Mouse (Mus musculus): ENCODE measurements around the gene Ube2l3. TPM values are rescaled to one million over a fixed set of nuclear protein-coding genes. Genes with fewer than 3 reads are reported as not detected.

Ube2l3 gene
- polyA plus RNA-seq, 1 experiment from 2014 or later = 332 TPM

DNA sequence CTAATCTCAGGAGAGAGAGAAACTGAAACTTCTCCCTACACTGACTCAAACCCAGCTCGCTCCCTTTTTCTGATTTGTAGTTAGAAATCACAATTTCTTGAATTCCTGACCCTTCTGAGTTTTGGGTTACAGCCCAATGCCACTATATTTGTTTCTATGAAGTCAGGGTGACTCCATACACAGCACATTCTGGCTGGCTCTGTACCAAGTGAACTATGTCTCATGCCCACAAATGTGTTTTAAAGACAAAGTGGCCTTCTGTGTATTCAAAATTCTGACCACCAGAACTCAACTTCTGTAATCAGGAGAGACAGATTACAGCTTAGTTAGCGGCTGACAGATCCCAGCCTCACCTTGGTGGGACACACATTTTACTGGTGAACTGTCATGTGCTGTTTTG is 48.1 kb downstream of the Ube2l3 start:
- WGBS = 91% methylated on average over 2 of the region's 2 CpGs
- Histone ChIP-seq H3K9me3 (ENCODE audit: low read length) (no peaks in the 10 kb centered on the region), H3K36me3 (ENCODE audit: insufficient read depth, low read length) (peaks cover 45% of the 10 kb centered on the region)

DNA sequence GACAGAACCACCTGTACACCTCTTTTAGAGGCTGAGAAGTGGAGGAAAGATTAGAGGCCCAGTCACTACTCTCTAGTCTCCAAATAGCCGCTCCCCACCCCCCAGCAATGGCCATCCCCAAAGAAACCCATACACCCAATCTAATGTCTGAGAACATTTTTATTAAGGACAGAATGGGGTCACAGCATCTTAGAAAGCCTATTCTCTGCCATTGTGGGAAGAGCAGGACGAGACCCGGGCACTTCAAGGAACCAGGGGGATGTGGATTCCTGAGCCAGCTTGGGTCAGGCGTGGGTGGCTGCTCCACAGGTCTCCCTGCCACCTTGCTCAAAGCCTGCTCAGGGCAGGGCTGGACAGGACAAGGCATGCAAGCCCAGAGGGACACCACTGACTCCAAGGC is 50.6 kb downstream of the Ube2l3 start:
- 92% methylated on average over 4 of the region's 4 CpGs for WGBS
- no peak for ATAC-seq (ENCODE audit: low FRiP score, low TSS enrichment)
- no peak overlapping the region for H3K27ac ChIP-seq (ENCODE audit: low read length)

More for the DNA sequence above, 48.1 kb downstream of the Ube2l3 start:
- Histone ChIP-seq H3K27me3 (ENCODE audit: insufficient read depth, low read length) (no peaks in the 10 kb centered on the region), H3K9ac (replicated peaks; ENCODE audit: low read length) (no peak overlapping the region), H3K4me3 (ENCODE audit: low read length) (no peak overlapping the region), H3K4me1 (ENCODE audit: insufficient read depth, low read length) (no peaks in the 10 kb centered on the region), H3K4me2 (replicated peaks; ENCODE audit: low read depth, low read length) (no peak overlapping the region), H3K27ac (ENCODE audit: low read length) (no peak overlapping the region)
- ATAC-seq (ENCODE audit: low FRiP score, low TSS enrichment) = no peak

DNA sequence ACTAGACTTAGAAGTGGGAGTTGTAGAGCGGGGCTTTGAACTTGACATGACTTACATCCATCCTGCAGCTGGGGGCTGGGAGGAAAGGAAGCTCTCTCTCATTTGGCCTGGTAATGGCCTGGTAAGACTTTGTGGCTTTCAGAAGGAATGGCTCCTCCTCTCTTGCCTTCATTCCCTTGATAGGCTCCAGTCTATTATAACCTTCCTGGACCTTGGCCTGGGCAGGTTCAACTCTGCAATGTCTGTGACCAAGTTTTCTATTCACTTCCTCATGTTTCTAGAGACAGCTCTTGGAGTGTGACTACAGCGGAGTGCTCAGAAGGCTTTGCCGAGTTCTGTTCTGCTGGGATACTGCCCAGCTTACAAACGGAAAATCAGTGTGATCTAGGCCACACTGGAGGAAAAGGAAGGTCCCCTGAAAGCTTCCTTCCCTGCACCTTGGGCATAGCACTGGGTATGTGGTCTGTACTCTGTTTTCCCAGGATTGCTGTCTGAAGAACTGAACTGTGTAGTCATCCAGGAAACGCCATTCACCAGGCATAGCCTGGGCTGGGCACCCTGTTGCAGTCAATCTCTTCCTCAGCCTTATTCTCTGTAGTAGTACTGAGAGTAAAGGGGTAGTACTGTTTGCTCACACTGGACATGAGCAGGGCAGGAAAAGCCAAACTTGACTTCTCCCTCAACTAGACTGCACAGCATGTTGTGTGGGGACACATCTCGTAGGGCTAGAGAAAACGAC is 51.8 kb downstream of the Ube2l3 start:
- Histone ChIP-seq H3K4me3 (ENCODE audit: low read length) (no peak overlapping the region), H3K36me3 (ENCODE audit: insufficient read depth, low read length) (peaks cover 28% of the 10 kb centered on the region), H3K27ac (ENCODE audit: low read length) (no peak overlapping the region), H3K4me1 (ENCODE audit: insufficient read depth, low read length) (peaks cover 11% of the 10 kb centered on the region), H3K9ac (replicated peaks; ENCODE audit: low read length) (no peak overlapping the region), H3K9me3 (ENCODE audit: low read length) (no peaks in the 10 kb centered on the region), H3K4me2 (replicated peaks; ENCODE audit: low read depth, low read length) (no peak overlapping the region), H3K27me3 (ENCODE audit: insufficient read depth, low read length) (no peaks in the 10 kb centered on the region)
- WGBS = 80% methylated on average over 7 of the region's 7 CpGs
- no peak for ATAC-seq (ENCODE audit: low FRiP score, low TSS enrichment)

More for the DNA sequence above, 50.6 kb downstream of the Ube2l3 start:
- H3K4me3 ChIP-seq (ENCODE audit: low read length) = no peak overlapping the region
- H3K4me2 ChIP-seq (replicated peaks; ENCODE audit: low read depth, low read length) = no peak overlapping the region
- H3K9ac ChIP-seq (replicated peaks; ENCODE audit: low read length) = no peak overlapping the region
- no peaks in the 10 kb centered on the region for H3K27me3 ChIP-seq (ENCODE audit: insufficient read depth, low read length)
- H3K36me3 ChIP-seq (ENCODE audit: insufficient read depth, low read length) = peaks cover 28% of the 10 kb centered on the region
- H3K4me1 ChIP-seq (ENCODE audit: insufficient read depth, low read length) = peaks cover 11% of the 10 kb centered on the region
- no peaks in the 10 kb centered on the region for H3K9me3 ChIP-seq (ENCODE audit: low read length)

DNA sequence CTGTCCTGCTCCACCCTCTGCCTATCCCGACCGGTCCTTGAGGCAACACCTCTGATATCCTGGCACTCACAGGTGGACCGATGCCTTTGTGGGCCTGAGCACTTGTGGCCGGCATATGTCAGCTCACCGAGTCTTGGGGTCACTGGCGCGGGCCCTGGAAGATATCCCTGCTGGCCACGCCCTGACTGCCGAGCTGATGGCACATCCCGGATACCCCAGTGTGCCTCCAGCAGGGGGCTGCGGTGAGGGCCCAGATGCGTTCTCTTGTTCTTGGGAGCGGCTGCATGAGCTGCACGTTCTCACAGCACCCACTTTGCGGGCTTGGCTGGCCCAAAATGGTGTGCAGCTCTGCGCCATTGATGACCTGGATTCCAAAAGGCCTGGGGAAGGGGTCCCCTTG is 54.4 kb downstream of the Ube2l3 start:
- H3K27me3 ChIP-seq (ENCODE audit: insufficient read depth, low read length) = no peaks in the 10 kb centered on the region
- peaks cover 14% of the 10 kb centered on the region; the same call in 1 of the 2 replicates for H3K36me3 ChIP-seq (ENCODE audit: insufficient read depth, low read length)
- ATAC-seq (ENCODE audit: low FRiP score, low TSS enrichment) = peak; percentile 5; the same call in 1 of the 2 replicates
- peak overlapping the region; percentile 59 for H3K9ac ChIP-seq (replicated peaks; ENCODE audit: low read length)
- peaks cover 11% of the 10 kb centered on the region for H3K4me1 ChIP-seq (ENCODE audit: insufficient read depth, low read length)
- H3K9me3 ChIP-seq (ENCODE audit: low read length) = no peaks in the 10 kb centered on the region
- WGBS = 10% methylated on average over 16 of the region's 16 CpGs
- peak overlapping the region; percentile 94 for H3K4me2 ChIP-seq (replicated peaks; ENCODE audit: low read depth, low read length)
- peak overlapping the region; percentile 70 for H3K4me3 ChIP-seq (ENCODE audit: low read length)
- no peak overlapping the region for H3K27ac ChIP-seq (ENCODE audit: low read length)

DNA sequence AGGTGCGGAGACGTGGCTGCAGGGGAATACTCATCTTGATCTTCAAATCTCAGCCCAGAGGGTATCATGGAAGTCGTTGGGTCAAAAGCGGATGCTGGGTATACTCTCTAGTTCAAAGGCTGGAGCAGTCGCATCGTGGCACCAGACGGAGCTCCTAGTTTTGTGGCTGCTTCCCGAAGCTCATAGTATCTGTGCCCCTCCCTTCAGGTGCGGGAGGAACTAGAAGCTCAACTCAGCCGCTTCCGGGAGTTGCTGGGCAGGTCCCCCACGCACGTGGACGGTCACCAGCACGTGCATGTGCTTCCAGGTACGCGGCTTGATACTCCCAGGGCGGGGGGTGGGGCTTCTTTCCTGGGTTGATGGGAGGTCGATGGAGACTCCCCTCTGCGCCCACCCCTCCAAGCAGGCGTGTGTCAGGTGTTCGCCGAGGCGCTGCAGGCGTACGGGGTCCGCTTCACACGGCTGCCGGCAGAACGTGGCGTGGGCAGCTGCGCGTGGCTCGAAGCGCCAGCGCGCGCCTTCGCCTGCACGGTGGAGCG is 55.0 kb downstream of the Ube2l3 start:
- Histone ChIP-seq H3K27ac (ENCODE audit: low read length) (no peak overlapping the region), H3K9ac (replicated peaks; ENCODE audit: low read length) (peak overlapping the region; percentile 59), H3K27me3 (ENCODE audit: insufficient read depth, low read length) (no peaks in the 10 kb centered on the region), H3K4me3 (ENCODE audit: low read length) (peak overlapping the region; percentile 70), H3K36me3 (ENCODE audit: insufficient read depth, low read length) (peaks cover 8% of the 10 kb centered on the region; the same call in 1 of the 2 replicates), H3K9me3 (ENCODE audit: low read length) (no peaks in the 10 kb centered on the region), H3K4me2 (replicated peaks; ENCODE audit: low read depth, low read length) (peak overlapping the region; percentile 94), H3K4me1 (ENCODE audit: insufficient read depth, low read length) (peaks cover 11% of the 10 kb centered on the region)
- WGBS = 2% methylated on average over 41 of the region's 41 CpGs
- ATAC-seq (ENCODE audit: low FRiP score, low TSS enrichment) = peak; percentile 22; the same call in 1 of the 2 replicates

DNA sequence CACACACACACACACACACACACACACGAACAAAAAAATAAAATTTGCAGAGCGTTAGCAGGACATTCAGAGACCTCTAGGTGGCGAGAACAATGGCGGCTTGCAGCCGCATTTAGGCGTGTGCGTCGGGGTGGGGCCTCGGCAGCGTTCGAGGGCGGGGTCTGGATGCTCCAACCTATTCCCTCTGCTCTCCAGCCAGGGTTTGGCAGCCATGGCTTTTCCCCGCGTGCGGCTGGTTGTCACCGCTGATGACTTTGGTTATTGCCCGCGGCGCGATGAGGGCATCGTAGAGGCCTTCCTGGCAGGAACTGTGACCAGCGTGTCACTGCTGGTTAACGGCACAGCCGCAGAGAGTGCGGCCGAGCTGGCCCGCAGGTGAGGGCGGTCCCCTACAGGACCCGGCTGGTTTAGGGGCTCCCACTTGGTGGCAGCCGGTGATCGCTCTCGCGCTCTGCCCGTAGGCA is 55.6 kb downstream of the Ube2l3 start, which contains the start of gene Ccdc116:
Ccdc116 (minus strand) TSS at position 458 of the 464 bp plus-strand sequence.
- Histone ChIP-seq H3K36me3 (ENCODE audit: insufficient read depth, low read length) (peaks cover 1% of the 10 kb centered on the region; the same call in 1 of the 2 replicates), H3K9ac (replicated peaks; ENCODE audit: low read length) (peak within 1 kb of the TSS; percentile 59), H3K4me2 (replicated peaks; ENCODE audit: low read depth, low read length) (peak within 1 kb of the TSS; percentile 94), H3K27ac (ENCODE audit: low read length) (no peak within 1 kb of the TSS), H3K9me3 (ENCODE audit: low read length) (no peaks in the 10 kb centered on the region), H3K27me3 (ENCODE audit: insufficient read depth, low read length) (no peaks in the 10 kb centered on the region), H3K4me1 (ENCODE audit: insufficient read depth, low read length) (peaks cover 11% of the 10 kb centered on the region), H3K4me3 (ENCODE audit: low read length) (peak within 1 kb of the TSS; percentile 70)
- ATAC-seq (ENCODE audit: low FRiP score, low TSS enrichment) = peak; percentile 87
- WGBS = 0% methylated on average over 34 of the region's 34 CpGs

DNA sequence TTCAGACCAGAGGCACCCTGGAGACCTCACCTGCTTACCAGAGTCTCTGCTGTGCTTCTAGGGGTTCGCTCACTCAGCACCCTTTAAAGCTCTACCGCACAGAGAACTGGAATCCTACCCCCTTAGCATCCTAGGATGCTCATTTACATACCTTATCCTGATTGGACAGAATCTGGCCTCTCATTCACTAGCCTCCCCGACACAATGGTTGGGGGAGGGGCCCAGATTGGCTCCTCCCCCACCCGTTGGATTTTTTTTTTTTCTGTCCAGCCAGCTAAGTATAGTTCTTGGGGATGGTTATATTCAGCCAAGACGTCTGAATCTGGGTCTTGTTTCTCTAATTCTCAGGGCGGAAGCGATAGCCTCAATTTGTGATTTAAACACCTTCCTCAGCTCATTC is 58.1 kb downstream of the Ube2l3 start, which contains the start of gene Ydjc:
Ydjc (plus strand) TSS at position 283 of the 400 bp plus-strand sequence.
- Histone ChIP-seq H3K4me3 (ENCODE audit: low read length) (no peak within 1 kb of the TSS), H3K9ac (replicated peaks; ENCODE audit: low read length) (no peak within 1 kb of the TSS), H3K36me3 (ENCODE audit: insufficient read depth, low read length) (no peaks in the 10 kb centered on the region), H3K4me2 (replicated peaks; ENCODE audit: low read depth, low read length) (no peak within 1 kb of the TSS), H3K27ac (ENCODE audit: low read length) (no peak within 1 kb of the TSS), H3K9me3 (ENCODE audit: low read length) (no peaks in the 10 kb centered on the region), H3K27me3 (ENCODE audit: insufficient read depth, low read length) (no peaks in the 10 kb centered on the region), H3K4me1 (ENCODE audit: insufficient read depth, low read length) (peaks cover 11% of the 10 kb centered on the region)
- 30% methylated on average over 7 of the region's 7 CpGs for WGBS
- ATAC-seq (ENCODE audit: low FRiP score, low TSS enrichment) = no peak

DNA sequence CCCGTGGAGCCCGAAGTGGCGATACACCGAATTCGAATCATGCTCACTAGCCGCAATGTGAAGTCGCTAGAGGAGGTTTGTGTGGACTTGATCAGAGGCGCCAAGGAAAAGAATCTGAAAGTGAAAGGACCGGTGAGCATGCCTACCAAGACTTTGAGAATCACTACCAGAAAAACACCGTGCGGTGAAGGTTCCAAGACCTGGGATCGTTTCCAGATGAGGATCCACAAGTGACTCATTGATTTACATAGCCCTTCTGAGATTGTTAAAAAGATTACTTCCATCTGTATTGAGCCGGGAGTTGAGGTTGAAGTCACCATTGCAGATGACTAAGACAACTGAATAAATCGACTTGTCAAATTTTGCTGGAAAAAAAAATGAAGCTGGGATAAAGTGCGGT is 65.1 kb downstream of the Ube2l3 start:
- 84% methylated on average over 15 of the region's 15 CpGs for WGBS
- ATAC-seq (ENCODE audit: low FRiP score, low TSS enrichment) = no peak
- Histone ChIP-seq H3K4me1 (ENCODE audit: insufficient read depth, low read length) (peaks cover 6% of the 10 kb centered on the region), H3K36me3 (ENCODE audit: insufficient read depth, low read length) (no peaks in the 10 kb centered on the region), H3K27ac (ENCODE audit: low read length) (no peak overlapping the region), H3K9me3 (ENCODE audit: low read length) (no peaks in the 10 kb centered on the region), H3K27me3 (ENCODE audit: insufficient read depth, low read length) (no peaks in the 10 kb centered on the region), H3K4me3 (ENCODE audit: low read length) (no peak overlapping the region), H3K9ac (replicated peaks; ENCODE audit: low read length) (no peak overlapping the region), H3K4me2 (replicated peaks; ENCODE audit: low read depth, low read length) (no peak overlapping the region)

DNA sequence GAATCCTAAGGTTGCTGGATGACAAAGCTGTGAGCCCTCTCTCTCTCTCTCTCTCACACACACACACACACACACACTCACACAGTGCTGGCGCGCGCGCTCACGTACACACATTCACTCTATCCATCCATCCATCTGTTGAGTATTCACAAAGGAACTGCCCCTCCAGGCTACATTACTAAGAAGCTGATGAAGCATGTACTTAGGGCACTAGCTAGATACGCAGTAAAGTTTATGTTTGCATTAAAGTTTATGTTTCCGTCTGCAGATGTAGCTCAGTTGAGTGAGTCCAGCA is 69.6 kb downstream of the Ube2l3 start:
- Histone ChIP-seq H3K4me2 (replicated peaks; ENCODE audit: low read depth, low read length) (peak overlapping the region; percentile 99), H3K9me3 (ENCODE audit: low read length) (no peaks in the 10 kb centered on the region), H3K36me3 (ENCODE audit: insufficient read depth, low read length) (no peaks in the 10 kb centered on the region), H3K4me1 (ENCODE audit: insufficient read depth, low read length) (peaks cover 13% of the 10 kb centered on the region), H3K27ac (ENCODE audit: low read length) (peak overlapping the region; percentile 57; the same call in 1 of the 2 replicates), H3K27me3 (ENCODE audit: insufficient read depth, low read length) (no peaks in the 10 kb centered on the region), H3K4me3 (ENCODE audit: low read length) (peak overlapping the region; percentile 87), H3K9ac (replicated peaks; ENCODE audit: low read length) (peak overlapping the region; percentile 64)
- 20% methylated on average over 7 of the region's 7 CpGs for WGBS
- 0 out of 2 replicates have a peak, but pooled peaks have one; percentile 10 for ATAC-seq (ENCODE audit: low FRiP score, low TSS enrichment)
